Mouse (Mus musculus) megakaryocyte progenitor cell, adult 5-6 weeks (primary cell): ENCODE measurements around the gene Carmil2. TPM values are rescaled to one million over a fixed set of nuclear protein-coding genes. Genes with fewer than 3 reads are reported as not detected.
A peak's percentile ranks its signal among the peaks of the same experiment; 100 is the strongest.

Source experiments
- ATAC-seq: replicated peaks from 2 replicates; pipeline ENCODE4 v1.8.0; 2016; ENCODE audit warnings: mild to moderate bottlenecking, moderate TSS enrichment, inconsistent platforms; ENCODE audit not compliant: poor library complexity
- total RNA-seq, 2 experiments: library from RNA; stranded (forward) in 1 of 2; stranded (reverse) in 1 of 2; fragments of 157-497, 149-512 nt in 1 of 2; fragments of 200-1000 nt in 1 of 2; gene quantifications; 2 replicates each; pipeline versions ENCODE4 v1.2.3 to v1.2.4; 2015 to 2017

Carmil2 gene
- total RNA-seq, 2 experiments from 2014 or later = 2.2 to 3.4 TPM

DNA sequence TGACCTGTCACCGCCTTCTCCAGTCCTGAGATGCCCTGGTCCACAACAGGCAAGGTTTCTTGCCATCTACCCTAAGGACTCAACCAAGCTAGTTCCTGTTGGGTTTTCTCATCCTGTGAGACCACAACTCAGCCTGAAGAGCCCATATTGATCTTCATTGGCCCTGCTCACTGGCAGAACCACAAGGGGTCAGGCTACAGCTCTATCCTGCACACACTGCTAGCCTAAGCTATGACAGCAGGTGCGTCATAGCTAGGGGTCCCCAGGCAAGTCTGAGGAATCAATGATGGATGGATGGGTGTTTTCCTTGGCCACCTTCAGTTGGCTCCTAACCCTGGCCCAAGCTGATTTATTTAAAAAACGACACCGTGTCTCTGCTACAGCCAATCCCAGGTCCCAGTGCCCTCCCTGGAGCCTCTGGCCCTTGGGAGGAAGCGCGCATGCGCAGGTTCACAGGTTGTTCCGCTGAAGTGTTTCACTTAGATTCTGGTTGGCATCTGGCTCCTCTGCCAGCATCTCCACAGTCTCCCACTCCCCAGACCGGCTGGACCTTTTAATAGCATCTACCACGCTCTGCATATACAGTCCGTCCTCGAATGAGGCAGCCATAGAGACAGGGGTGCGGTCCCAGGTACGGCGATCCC is 30.4 kb downstream of the Carmil2 start:
- ATAC-seq = no peak

DNA sequence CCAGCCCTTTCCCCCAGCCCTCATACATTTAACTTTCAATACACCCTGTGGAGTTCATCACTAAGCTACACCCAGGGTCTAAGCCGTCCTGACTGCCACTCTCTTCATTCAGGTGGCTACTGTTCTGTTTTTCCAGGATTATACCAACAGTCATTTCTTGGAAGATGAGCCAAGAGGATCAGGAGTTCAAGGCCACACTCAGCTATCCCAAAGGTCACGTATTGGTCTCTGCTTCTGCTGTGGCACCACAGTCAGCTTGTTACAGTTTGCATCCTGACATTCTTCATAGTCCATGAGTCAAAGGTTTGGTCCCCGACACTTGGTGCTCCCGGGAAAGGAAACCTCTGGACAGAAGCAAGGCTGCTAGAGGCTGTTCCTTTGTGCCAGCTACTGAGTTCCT is 33.6 kb downstream of the Carmil2 start:
- ATAC-seq = no peak

- no peak for ATAC-seq
Observed at GRCm38 (mm10) chr8:105722861-105723260, 36.8 kb downstream of the Carmil2 start.

GRCm38 (mm10) chr8:105725726-105726125 is 39.7 kb downstream of the Carmil2 start:
- no peak for ATAC-seq

DNA sequence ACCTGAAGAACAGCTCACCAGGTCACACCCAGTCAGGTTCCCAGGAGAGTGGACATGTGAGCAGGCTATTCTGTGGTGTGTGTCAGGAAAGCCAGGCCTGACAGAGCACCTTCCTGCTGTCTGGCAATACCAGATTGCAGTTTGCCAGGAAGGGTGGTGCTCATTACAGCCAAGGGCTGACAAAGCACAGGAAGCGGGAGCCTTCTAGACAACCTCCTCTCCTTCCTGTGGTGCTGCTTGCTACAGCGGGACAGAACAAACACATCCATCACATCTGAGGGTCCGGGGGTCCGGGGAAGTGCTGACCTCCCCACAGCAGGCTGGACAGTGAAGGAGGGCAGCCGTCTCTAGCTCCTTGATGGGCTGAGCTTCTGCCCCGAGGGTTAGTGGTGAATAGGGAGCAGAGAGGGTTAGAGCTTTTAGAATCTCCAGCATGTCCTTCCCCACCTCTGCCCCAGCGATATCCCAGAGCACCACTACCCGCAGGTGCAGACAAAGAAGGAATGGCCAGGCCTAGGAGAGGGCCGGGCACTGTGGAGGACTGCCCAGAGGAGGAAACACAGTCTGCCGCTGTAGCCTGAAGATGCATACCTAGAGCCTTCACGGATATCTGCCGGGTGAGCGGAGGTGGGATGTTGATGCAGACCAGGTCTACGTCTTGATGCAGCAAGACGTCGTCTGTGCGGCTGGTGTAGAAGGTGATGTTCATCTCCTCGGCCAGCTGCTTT is 41.5 kb downstream of the Carmil2 start:
- peak; percentile 84 for ATAC-seq

DNA sequence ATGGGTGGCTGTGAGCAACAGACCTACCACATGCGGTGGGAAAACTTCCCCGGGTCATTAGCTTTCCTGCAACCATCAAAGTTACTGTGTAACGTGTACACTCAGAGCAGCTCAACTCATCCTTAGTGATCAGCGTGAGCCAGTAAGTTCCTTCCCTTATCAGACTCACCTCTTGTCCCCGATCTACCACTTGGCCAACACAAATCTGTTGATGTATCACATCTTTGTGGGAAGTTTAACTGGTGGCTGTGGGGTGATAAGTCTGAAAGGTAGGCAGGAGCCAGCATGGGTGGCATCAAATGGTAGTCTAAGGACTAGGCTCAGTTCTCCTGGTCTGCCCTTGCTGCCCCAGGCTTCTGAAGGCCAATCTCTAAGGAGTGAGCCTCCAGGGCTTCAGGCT is 46.1 kb downstream of the Carmil2 start:
- ATAC-seq = peak; percentile 80

DNA sequence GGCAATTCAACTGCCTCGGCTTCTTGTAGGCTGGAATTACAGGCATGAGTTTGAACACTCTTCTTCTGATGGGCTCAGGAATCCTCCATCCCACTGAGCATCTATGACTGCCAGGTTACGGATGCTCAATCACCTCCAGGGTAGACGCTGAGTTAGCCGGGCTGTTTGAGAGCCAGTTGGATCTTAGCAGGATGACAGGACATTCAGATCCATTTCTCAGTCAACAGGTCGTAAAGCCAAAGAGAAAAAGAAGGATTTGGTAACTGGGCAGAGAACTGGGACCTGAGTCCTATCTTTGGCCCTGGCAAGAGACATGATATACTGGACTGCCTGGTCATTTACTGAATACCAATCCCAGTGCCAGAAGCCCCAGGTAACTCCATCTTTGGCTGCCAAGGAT is 53.1 kb downstream of the Carmil2 start:
- ATAC-seq = no peak

- no peak for ATAC-seq
Observed at GRCm38 (mm10) chr8:105743301-105743700, 57.2 kb downstream of the Carmil2 start.

Other genes starting within 250 kb of the Carmil2 start
- 0.27 TPM in 1 of 2 replicates, not detected in the other for gene Tppp3, start 214.7 kb upstream of the Carmil2 start, total RNA-seq (2015)
- gene Tppp3, start 214.7 kb upstream of the Carmil2 start, total RNA-seq (2017) = 0.57 and 2.4 TPM in 2 replicates
- gene Zdhhc1, start 189.4 kb upstream of the Carmil2 start, total RNA-seq (2015) = 4.8 and 5.7 TPM in 2 replicates
- 2.7 and 5.0 TPM in 2 replicates for gene Zdhhc1, start 189.4 kb upstream of the Carmil2 start, total RNA-seq (2017)
- 0.10 and 0.12 TPM in 2 replicates for gene Hsd11b2, start 167.5 kb upstream of the Carmil2 start, total RNA-seq (2015)
- gene Hsd11b2, start 167.5 kb upstream of the Carmil2 start, total RNA-seq (2017) = not detected in 2 replicates
- 137 and 142 TPM in 2 replicates for gene Atp6v0d1, start 120.2 kb upstream of the Carmil2 start, total RNA-seq (2015)
- gene Atp6v0d1, start 120.2 kb upstream of the Carmil2 start, total RNA-seq (2017) = 50.5 and 56.6 TPM in 2 replicates
- 46.9 and 53.0 TPM in 2 replicates for gene Ripor1, start 81.0 kb upstream of the Carmil2 start, total RNA-seq (2015)
- gene Ripor1, start 81.0 kb upstream of the Carmil2 start, total RNA-seq (2017) = 6.4 and 6.6 TPM in 2 replicates
- 95.7 and 103 TPM in 2 replicates for gene Ctcf, start 49.7 kb upstream of the Carmil2 start, total RNA-seq (2015)
- gene Ctcf, start 49.7 kb upstream of the Carmil2 start, total RNA-seq (2017) = 88.1 and 104 TPM in 2 replicates
- not detected in 2 replicates for gene Agrp, start 48.9 kb upstream of the Carmil2 start, total RNA-seq (2015)
- not detected in 2 replicates for gene Agrp, start 48.9 kb upstream of the Carmil2 start, total RNA-seq (2017)
- gene Acd, start 14.8 kb downstream of the Carmil2 start, total RNA-seq (2015) = 40.1 and 56.7 TPM in 2 replicates
- 21.4 and 28.1 TPM in 2 replicates for gene Acd, start 14.8 kb downstream of the Carmil2 start, total RNA-seq (2017)
- 5.8 and 7.1 TPM in 2 replicates for gene Pard6a, start 14.9 kb downstream of the Carmil2 start, total RNA-seq (2015)
- gene Pard6a, start 14.9 kb downstream of the Carmil2 start, total RNA-seq (2017) = 16.2 and 23.9 TPM in 2 replicates
- not detected in 2 replicates for gene 4933405L10Rik, start 21.4 kb downstream of the Carmil2 start, total RNA-seq (2015)
- gene 4933405L10Rik, start 21.4 kb downstream of the Carmil2 start, total RNA-seq (2017) = not detected in 2 replicates
- 12.7 and 13.0 TPM in 2 replicates for gene Enkd1, start 21.9 kb downstream of the Carmil2 start, total RNA-seq (2015)
- gene Enkd1, start 21.9 kb downstream of the Carmil2 start, total RNA-seq (2017) = 10.4 and 13.9 TPM in 2 replicates
- gene Gfod2, start 72.4 kb downstream of the Carmil2 start, total RNA-seq (2015) = 0.74 and 1.0 TPM in 2 replicates
- 1.4 and 4.2 TPM in 2 replicates for gene Gfod2, start 72.4 kb downstream of the Carmil2 start, total RNA-seq (2017)
- gene Ranbp10, start 141.1 kb downstream of the Carmil2 start, total RNA-seq (2015) = 12.6 and 13.2 TPM in 2 replicates
- 7.7 and 9.2 TPM in 2 replicates for gene Ranbp10, start 141.1 kb downstream of the Carmil2 start, total RNA-seq (2017)
- not detected in 2 replicates for gene Tsnaxip1, start 141.5 kb downstream of the Carmil2 start, total RNA-seq (2015)
- gene Tsnaxip1, start 141.5 kb downstream of the Carmil2 start, total RNA-seq (2017) = not detected in 2 replicates
- 18.3 and 21.2 TPM in 2 replicates for gene Cenpt, start 167.0 kb downstream of the Carmil2 start, total RNA-seq (2015)
- 14.4 and 20.1 TPM in 2 replicates for gene Cenpt, start 167.0 kb downstream of the Carmil2 start, total RNA-seq (2017)
- gene Thap11, start 168.9 kb downstream of the Carmil2 start, total RNA-seq (2015) = 30.9 and 32.4 TPM in 2 replicates
- 25.1 and 28.5 TPM in 2 replicates for gene Thap11, start 168.9 kb downstream of the Carmil2 start, total RNA-seq (2017)
- gene Nutf2, start 174.3 kb downstream of the Carmil2 start, total RNA-seq (2015) = 261 and 316 TPM in 2 replicates
- 26.3 and 49.1 TPM in 2 replicates for gene Nutf2, start 174.3 kb downstream of the Carmil2 start, total RNA-seq (2017)
- 13.2 and 17.1 TPM in 2 replicates for gene Edc4, start 194.6 kb downstream of the Carmil2 start, total RNA-seq (2015)
- 27.6 and 33.2 TPM in 2 replicates for gene Edc4, start 194.6 kb downstream of the Carmil2 start, total RNA-seq (2017)
- 0.57 TPM in 1 of 2 replicates, not detected in the other for gene Nrn1l, start 207.3 kb downstream of the Carmil2 start, total RNA-seq (2015)
- not detected in 2 replicates for gene Nrn1l, start 207.3 kb downstream of the Carmil2 start, total RNA-seq (2017)
- 13.4 and 14.8 TPM in 2 replicates for gene Pskh1, start 214.2 kb downstream of the Carmil2 start, total RNA-seq (2015)
- 19.9 and 20.2 TPM in 2 replicates for gene Pskh1, start 214.2 kb downstream of the Carmil2 start, total RNA-seq (2017)
- gene Ctrl, start 247.6 kb downstream of the Carmil2 start, total RNA-seq (2015) = 0.22 and 3.2 TPM in 2 replicates
- gene Ctrl, start 247.6 kb downstream of the Carmil2 start, total RNA-seq (2017) = 2.2 TPM in 1 of 2 replicates, not detected in the other